Mouse (Mus musculus) MEL (cell line): ENCODE measurements around the gene Gm49384. TPM values are rescaled to one million over a fixed set of nuclear protein-coding genes. Genes with fewer than 3 reads are reported as not detected.

ENCODE experiments used
- DNase-seq: peaks from one replicate; pipeline ENCODE4 v3.0.0; 2011; ENCODE audit warnings: low read depth, low spot score
- H3K27ac ChIP-seq: 2 replicates; pipeline ENCODE4 v1.5.1; 2012; ENCODE audit warnings: low read depth, mild to moderate bottlenecking, control low read depth, low read length, moderate library complexity; ENCODE audit not compliant: control insufficient read depth
- H3K27me3 ChIP-seq, 2 experiments: fragments of 150-350 bp in 1 of 2; sonication (generic) in 1 of 2; 2 replicates each; pipeline ENCODE4 v1.6.1; 2012; ENCODE audit warnings: low read length in 2 of 2, mild to moderate bottlenecking in 2 of 2, improper control_type of control experiment in 1 of 2, moderate library complexity in 1 of 2; ENCODE audit not compliant: insufficient read depth in 2 of 2, control insufficient read depth in 1 of 2
- H3K36me3 ChIP-seq, 2 experiments: 2 replicates each; pipeline ENCODE4 v1.6.1; 2012 to 2014; ENCODE audit warnings: low read length in 2 of 2, improper control_type of control experiment in 1 of 2, inconsistent platforms in 1 of 2, mild to moderate bottlenecking in 1 of 2; ENCODE audit not compliant: insufficient read depth in 2 of 2, control insufficient read depth in 1 of 2
- H3K4me1 ChIP-seq, 2 experiments: fragments of 150-350 bp in 1 of 2; sonication (generic) in 1 of 2; 2 replicates each; pipeline ENCODE4 v1.6.1; 2012; ENCODE audit warnings: low read length in 2 of 2, improper control_type of control experiment in 1 of 2, mild to moderate bottlenecking in 1 of 2; ENCODE audit not compliant: insufficient read depth in 2 of 2, control insufficient read depth in 1 of 2
- H3K4me3 ChIP-seq, 2 experiments: fragments of 150-350 bp in 1 of 2; sonication (generic) in 1 of 2; 2 replicates each; pipeline ENCODE4 v1.5.1; 2012; ENCODE audit warnings: low read depth in 2 of 2, low read length in 2 of 2, mild to moderate bottlenecking in 2 of 2, moderate library complexity in 2 of 2, control low read depth in 1 of 2, improper control_type of control experiment in 1 of 2; ENCODE audit not compliant: control insufficient read depth in 1 of 2, insufficient read depth in 1 of 2
- H3K79me2 ChIP-seq: 2 replicates; pipeline ENCODE4 v1.6.1; 2012; ENCODE audit warnings: mild to moderate bottlenecking, low read length, moderate library complexity; ENCODE audit not compliant: control insufficient read depth, poor library complexity, insufficient read depth
- H3K9ac ChIP-seq: 2 replicates; pipeline ENCODE4 v1.6.1; 2012; ENCODE audit warnings: low read depth, mild to moderate bottlenecking, control low read depth, low read length, moderate library complexity; ENCODE audit not compliant: control insufficient read depth, poor library complexity, severe bottlenecking
- H3K9me3 ChIP-seq: fragments of 150-350 bp; sonication (generic); replicated peaks from 2 replicates; pipeline ENCODE4 v1.6.1; 2012; ENCODE audit warnings: mild to moderate bottlenecking, low read length, improper control_type of control experiment, moderate library complexity; ENCODE audit not compliant: insufficient read depth
- CHD1 ChIP-seq: IDR thresholded peaks from 2 replicates; pipeline ENCODE4 v1.6.1; 2012; ENCODE audit warnings: low read depth, mild to moderate bottlenecking, inconsistent platforms, low read length, improper control_type of control experiment
- E2F4 ChIP-seq: IDR thresholded peaks from 2 replicates; pipeline ENCODE4 v1.6.1; 2011; ENCODE audit warnings: low read depth, low read length, improper control_type of control experiment, borderline replicate concordance
- ELF1 ChIP-seq: IDR thresholded peaks from 2 replicates; pipeline ENCODE4 v1.6.1; 2014; ENCODE audit warnings: low read depth, mild to moderate bottlenecking, inconsistent platforms, low read length, improper control_type of control experiment, moderate library complexity
- GABPA ChIP-seq: IDR thresholded peaks from 2 replicates; pipeline ENCODE4 v1.6.1; 2012; ENCODE audit warnings: low read depth, mild to moderate bottlenecking, inconsistent platforms, low read length, improper control_type of control experiment, moderate library complexity
- GATA1 ChIP-seq: IDR thresholded peaks from 2 replicates; pipeline ENCODE4 v1.6.1; 2011; ENCODE audit warnings: low read depth, low read length, improper control_type of control experiment
- HCFC1 ChIP-seq: IDR thresholded peaks from 2 replicates; pipeline ENCODE4 v1.6.1; 2012; ENCODE audit warnings: low read depth, mild to moderate bottlenecking, inconsistent platforms, low read length, improper control_type of control experiment, moderate library complexity
- JUND ChIP-seq: IDR thresholded peaks from 2 replicates; pipeline ENCODE4 v1.6.1; 2011; ENCODE audit warnings: low read depth, mild to moderate bottlenecking, improper control_type of control experiment, low read length
- KAT2A ChIP-seq: conservative IDR thresholded peaks from 2 replicates; pipeline ENCODE4 v1.6.1; 2012; ENCODE audit warnings: low read depth, low read length, improper control_type of control experiment, inconsistent platforms
- MAX ChIP-seq: IDR thresholded peaks from 2 replicates; pipeline ENCODE4 v1.6.1; 2011; ENCODE audit warnings: low read length, improper control_type of control experiment
- MAZ ChIP-seq: IDR thresholded peaks from 2 replicates; pipeline ENCODE4 v1.6.1; 2012; ENCODE audit warnings: low read depth, mild to moderate bottlenecking, inconsistent platforms, low read length, improper control_type of control experiment
- MYC ChIP-seq: IDR thresholded peaks from 2 replicates; pipeline ENCODE4 v1.6.1; 2011; ENCODE audit warnings: low read depth, mild to moderate bottlenecking, low read length, improper control_type of control experiment, moderate library complexity
- NELFE ChIP-seq: IDR thresholded peaks from 2 replicates; pipeline ENCODE4 v1.6.1; 2011; ENCODE audit warnings: low read depth, low read length, improper control_type of control experiment
- NRF1 ChIP-seq: IDR thresholded peaks from 2 replicates; pipeline ENCODE4 v1.6.1; 2014; ENCODE audit warnings: low read depth, mild to moderate bottlenecking, inconsistent platforms, low read length, improper control_type of control experiment, moderate library complexity; ENCODE audit not compliant: poor library complexity, insufficient read depth, severe bottlenecking
- POLR2A ChIP-seq, 2 experiments: IDR thresholded peaks; 2 replicates each; pipeline ENCODE4 v1.6.1; 2011 to 2012; ENCODE audit warnings: low read length in 2 of 2, mild to moderate bottlenecking in 2 of 2, control low read depth in 1 of 2, improper control_type of control experiment in 1 of 2, low read depth in 1 of 2, moderate library complexity in 1 of 2; ENCODE audit not compliant: control insufficient read depth in 1 of 2, insufficient read depth in 1 of 2, poor library complexity in 1 of 2
- POLR2AphosphoS2 ChIP-seq: IDR thresholded peaks from 2 replicates; pipeline ENCODE4 v1.6.1; 2011; ENCODE audit warnings: low read length, improper control_type of control experiment
- RAD21 ChIP-seq: IDR thresholded peaks from 2 replicates; pipeline ENCODE4 v1.6.1; 2011; ENCODE audit warnings: mild to moderate bottlenecking, low read depth, low read length, improper control_type of control experiment
- RCOR1 ChIP-seq: IDR thresholded peaks from 2 replicates; pipeline ENCODE4 v1.6.1; 2012; ENCODE audit warnings: low read depth, mild to moderate bottlenecking, inconsistent platforms, low read length, improper control_type of control experiment
- SIN3A ChIP-seq: IDR thresholded peaks from 2 replicates; pipeline ENCODE4 v1.6.1; 2012; ENCODE audit warnings: low read length, improper control_type of control experiment, inconsistent platforms
- SMC3 ChIP-seq: IDR thresholded peaks from 2 replicates; pipeline ENCODE4 v1.6.1; 2011; ENCODE audit warnings: low read depth, low read length, improper control_type of control experiment
- TBP ChIP-seq: IDR thresholded peaks from 2 replicates; pipeline ENCODE4 v1.8.0; 2011; ENCODE audit warnings: low read depth, low read length, improper control_type of control experiment
- TCF12 ChIP-seq: IDR thresholded peaks from 2 replicates; pipeline ENCODE4 v1.6.1; 2014; ENCODE audit warnings: low read depth, mild to moderate bottlenecking, inconsistent platforms, low read length, improper control_type of control experiment, moderate library complexity
- UBTF ChIP-seq: IDR thresholded peaks from 2 replicates; pipeline ENCODE4 v1.6.1; 2012; ENCODE audit warnings: low read depth, mild to moderate bottlenecking, inconsistent platforms, low read length, improper control_type of control experiment, moderate library complexity, borderline replicate concordance; ENCODE audit not compliant: insufficient read depth
- USF2 ChIP-seq, 2 experiments: IDR thresholded peaks; 2 replicates each; pipeline ENCODE4 v1.6.1; 2011 to 2012; ENCODE audit warnings: improper control_type of control experiment in 2 of 2, low read length in 2 of 2, borderline replicate concordance in 1 of 2, inconsistent platforms in 1 of 2, low read depth in 1 of 2, mild to moderate bottlenecking in 1 of 2; ENCODE audit not compliant: insufficient read depth in 1 of 2
- ZC3H11A ChIP-seq: IDR thresholded peaks from 2 replicates; pipeline ENCODE4 v1.6.1; 2012; ENCODE audit warnings: low read depth, mild to moderate bottlenecking, inconsistent platforms, low read length, improper control_type of control experiment
- ZMIZ1 ChIP-seq: IDR thresholded peaks from 2 replicates; pipeline ENCODE4 v1.6.1; 2012; ENCODE audit warnings: low read depth, mild to moderate bottlenecking, inconsistent platforms, low read length, improper control_type of control experiment, moderate library complexity
- ZNF384 ChIP-seq: IDR thresholded peaks from 2 replicates; pipeline ENCODE4 v1.6.1; 2012; ENCODE audit warnings: low read depth, mild to moderate bottlenecking, inconsistent platforms, low read length, improper control_type of control experiment
- polyA plus RNA-seq, 2 experiments: library from polyadenylated mRNA; stranded (reverse) in 1 of 2; unstranded in 1 of 2; fragments of >175 nt in 1 of 2; fragments of >200 nt in 1 of 2; gene quantifications; 2 replicates each; pipeline versions ENCODE4 v1.2.1 to v1.2.4; 2012; ENCODE audit warnings: low replicate concordance in 2 of 2, low read depth in 1 of 2; ENCODE audit not compliant: insufficient read length in 2 of 2, insufficient read depth in 1 of 2, missing spikeins in 1 of 2
- total RNA-seq: library from RNA; depleted of rRNA; stranded (reverse); fragments of 300-350 nt; gene quantifications from 2 replicates; pipeline ENCODE4 v1.2.3, GENCODE M21; 2012

Gm49384 gene
- total and polyA plus RNA-seq, 3 experiments: 26.2 to 28.5 TPM; not detected in 1

DNA sequence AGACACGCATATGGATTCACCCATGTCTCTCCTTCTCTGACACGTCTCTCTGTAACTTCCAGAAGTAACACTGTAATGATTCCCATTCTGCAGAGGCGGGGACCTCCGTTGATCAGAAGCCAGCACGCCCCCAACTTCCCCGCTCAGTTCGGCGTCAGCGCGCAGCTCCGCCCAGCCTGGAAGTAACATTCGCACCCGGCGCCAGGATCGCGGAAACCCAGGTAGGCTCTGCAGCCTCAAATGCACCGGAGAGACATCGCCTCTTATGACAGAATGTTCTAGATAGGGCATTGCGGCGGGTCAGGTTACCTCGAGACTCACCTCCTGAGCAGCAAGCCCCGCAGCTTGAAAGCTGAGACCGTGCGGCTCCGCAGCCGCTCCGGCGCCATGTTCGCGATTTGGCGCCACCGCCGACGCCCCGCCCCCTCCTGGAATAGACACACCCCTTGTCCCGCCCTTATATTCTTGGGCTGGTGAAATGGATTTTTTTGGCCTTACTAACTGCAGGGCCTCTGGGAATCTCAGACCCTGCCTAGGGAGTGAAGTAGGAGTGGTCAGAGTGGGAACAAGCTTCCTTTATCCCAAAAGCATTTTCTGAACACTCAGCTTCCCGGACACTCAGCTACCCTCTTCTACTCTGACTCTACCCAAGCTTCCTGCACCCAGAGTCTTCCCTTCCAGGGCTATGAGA is 23.9 kb upstream of the Gm49384 start, which contains the start of gene Pole2:
TSS of gene Pole2 (minus strand) at position 420 of the 691 bp plus-strand sequence.
- Histone ChIP-seq H3K4me1 (peaks cover 0 to 7% of the 10 kb centered on the region in 2 experiments; a peak in 3 of 4 replicates), H3K79me2 (no peaks in the 10 kb centered on the region; the same call in 1 of the 2 replicates), H3K27ac (peak within 1 kb of the TSS; percentile 89), H3K36me3 (peaks cover 0 to 4% of the 10 kb centered on the region in 2 experiments; a peak in 2 of 4 replicates), H3K9me3 (no peaks in the 10 kb centered on the region), H3K9ac (peak within 1 kb of the TSS; percentile 93), H3K4me3 (peak within 1 kb of the TSS; percentile 87 to 97), H3K27me3 (no peaks in the 10 kb centered on the region)
- DNase-seq: peak; percentile 93
- TF ChIP-seq SIN3A: peak; percentile 72
- no peak for TF ChIP-seq KAT2A
- no peak for TF ChIP-seq RCOR1
- no peak for TF ChIP-seq UBTF
- TF ChIP-seq SMC3: no peak
- TF ChIP-seq ZNF384: no peak; the same call in 1 of the 2 replicates
- TF ChIP-seq HCFC1: peak; percentile 56; the same call in 1 of the 2 replicates
- peak; percentile 62; the same call in 1 of the 2 replicates for TF ChIP-seq TBP
- peak; percentile 59; the same call in 1 of the 2 replicates for TF ChIP-seq POLR2AphosphoS2
- TF ChIP-seq JUND: no peak
- peak; percentile 86 to 93 for TF ChIP-seq POLR2A (IDR thresholded peaks at IDR 0.05; ENCODE audit: control insufficient read depth in 1 of 2, insufficient read depth in 1 of 2, low read depth in 1 of 2, low read length in 2 of 2, poor library complexity in 1 of 2)
- peak; percentile 46; the same call in 1 of the 2 replicates for TF ChIP-seq TCF12
- peak; percentile 63; the same call in 1 of the 2 replicates for TF ChIP-seq ZMIZ1
- 0 out of 2 replicates have a peak, but pooled peaks have one; percentile 36 for TF ChIP-seq ELF1
- peak; percentile 77 for TF ChIP-seq NELFE
- peak; percentile 88 for TF ChIP-seq E2F4
- TF ChIP-seq NRF1: peak; percentile 44; the same call in 1 of the 2 replicates
- no peak for TF ChIP-seq MAZ
- no peak for TF ChIP-seq GATA1
- no peak for TF ChIP-seq ZC3H11A

DNA sequence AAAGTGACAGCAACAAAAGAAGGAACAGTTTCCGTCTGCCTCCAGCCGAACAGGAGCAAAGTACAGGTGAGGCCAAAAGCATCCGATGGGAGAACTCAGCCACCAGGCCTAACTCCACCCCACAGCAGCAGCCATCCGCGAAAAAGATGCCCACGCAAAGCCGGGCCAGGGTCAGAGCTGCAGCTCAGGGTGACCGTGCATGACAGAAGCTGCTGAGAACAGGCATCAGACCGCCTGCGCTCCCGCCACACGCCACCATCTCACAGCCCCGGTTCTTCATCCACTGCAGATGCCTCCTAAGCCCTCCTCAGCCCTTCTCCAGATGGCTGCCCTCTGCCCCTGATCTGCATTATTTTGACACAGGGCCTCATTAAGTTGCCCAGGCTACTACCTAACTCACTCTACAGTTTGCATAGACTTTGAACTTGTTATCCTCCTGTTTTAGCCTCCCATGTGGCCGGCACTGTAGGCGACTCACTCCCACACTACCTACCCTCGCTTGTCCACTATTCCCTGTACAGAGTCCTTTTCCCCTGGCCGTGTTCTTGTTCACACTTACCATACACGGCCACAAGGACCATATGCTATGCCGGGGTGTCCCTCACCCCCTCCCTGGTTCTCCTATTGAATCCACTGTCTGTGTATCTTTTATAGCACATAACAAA is 16.7 kb upstream of the Gm49384 start:
- Histone ChIP-seq H3K9me3 (no peaks in the 10 kb centered on the region), H3K9ac (no peak overlapping the region)
- TF ChIP-seq MAX (no peak), UBTF (no peak), ELF1 (no peak), CHD1 (no peak), ZNF384 (no peak), MYC (no peak), GABPA (no peak), RCOR1 (no peak), USF2 (IDR thresholded peaks at IDR 0.05; ENCODE audit: borderline replicate concordance in 1 of 2, insufficient read depth in 1 of 2, low read depth in 1 of 2, low read length in 2 of 2) (no peak), RAD21 (no peak)
- TF ChIP-seq, all 39 proteins: peak for 0
- DNase-seq: no peak
- H3K79me2 ChIP-seq: no peaks in the 10 kb centered on the region
- H3K27ac ChIP-seq: no peak overlapping the region
- no peaks in the 10 kb centered on the region for H3K4me1 ChIP-seq
- no peaks in the 10 kb centered on the region for H3K27me3 ChIP-seq
- H3K36me3 ChIP-seq: no peaks in the 10 kb centered on the region; a peak in 2 of 4 replicates
- no peak overlapping the region for H3K4me3 ChIP-seq
